Mouse (Mus musculus): Measurements from ENCODE around the gene Daam2.

Daam2 gene

GRCm38 (mm10) chr17:49427631-49428238 lies 136.4 kb downstream of the Daam2 start:
- ChIA-PET CTCF (interaction anchor here in 2 of 4 experiments (0.6 to 1.6 kb wide), 4 partner anchors 24 to 889 kb away, joined by 3 to 7 read pairs (median 4); no protein-coding TSS in a partner anchor), POLR2A (interaction anchor here in 2 of 4 experiments (0.6 to 1.5 kb wide), 2 partner anchors 10 to 212 kb away, joined by 3 read pairs; no protein-coding TSS in a partner anchor)

GRCm38 (mm10) chr17:49423872-49424271 lies 140.3 kb downstream of the Daam2 start:
- POLR2A ChIA-PET: interaction anchor here in 1 of 4 experiments (1.3 kb wide), 1 partner anchor 9 kb away, joined by 4 read pairs; no protein-coding TSS in a partner anchor
- CTCF ChIA-PET: interaction anchor here in 2 of 4 experiments (0.6 kb wide), 2 partner anchors 518 to 866 kb away, joined by 3 read pairs; no protein-coding TSS in a partner anchor

DNA sequence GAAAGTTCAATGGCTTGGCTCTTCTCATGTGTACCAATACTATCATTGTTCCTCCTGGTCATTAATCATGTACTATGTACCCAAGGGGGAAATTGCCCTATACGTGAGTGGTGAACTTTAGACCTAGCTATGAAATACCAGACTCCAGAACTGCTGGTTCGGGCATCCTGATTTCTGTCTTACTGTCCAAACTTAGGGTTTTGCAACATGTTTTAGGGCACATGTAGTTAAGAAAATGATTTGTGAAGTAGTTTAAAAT lies 141.1 kb downstream of the Daam2 start:
- CTCF ChIA-PET: no interaction called here
- POLR2A ChIA-PET: interaction anchor here in 1 of 4 experiments (1.3 kb wide), 1 partner anchor 10 kb away, joined by 4 read pairs; no protein-coding TSS in a partner anchor

- CTCF ChIA-PET: interaction anchor here in 1 of 4 experiments (1.0 kb wide), 1 partner anchor 476 kb away, joined by 5 read pairs; no protein-coding TSS in a partner anchor
- POLR2A ChIA-PET: no interaction called here
Measured at GRCm38 (mm10) chr17:49422286-49423066, 141.7 kb downstream of the Daam2 start.

GRCm38 (mm10) chr17:49419813-49420212 lies 144.3 kb downstream of the Daam2 start:
- POLR2A ChIA-PET: no interaction called here
- CTCF ChIA-PET: interaction anchor here in 1 of 4 experiments (0.6 kb wide), 1 partner anchor 153 kb away, joined by 3 read pairs; no protein-coding TSS in a partner anchor

- ChIA-PET POLR2A (no interaction called here), CTCF (no interaction called here)
Measured at GRCm38 (mm10) chr17:49416228-49416627, 147.9 kb downstream of the Daam2 start.

DNA sequence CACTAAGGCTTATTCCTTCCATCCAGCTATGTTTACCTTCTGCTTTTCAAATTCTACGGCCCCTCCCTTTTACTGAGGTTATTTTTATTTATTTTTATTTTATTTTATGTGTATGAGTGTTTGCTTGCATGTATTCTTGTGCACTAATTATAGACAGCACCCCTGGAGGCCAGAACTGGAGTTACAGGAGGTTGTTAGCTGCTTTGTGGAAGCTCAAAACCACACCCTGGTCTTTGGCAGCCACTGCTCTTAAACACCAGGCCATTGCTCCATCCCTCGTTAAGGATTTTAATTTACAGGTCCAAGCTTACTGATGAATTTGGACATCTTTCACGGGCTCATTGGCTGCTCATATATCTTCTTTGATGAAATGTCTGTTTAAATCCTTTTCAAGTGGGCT lies 150.6 kb downstream of the Daam2 start:
- CTCF ChIA-PET: interaction anchor here in 3 of 4 experiments (0.6 to 1.2 kb wide), 8 partner anchors 11 to 485 kb away, joined by 3 to 4 read pairs (median 3); no protein-coding TSS in a partner anchor
- POLR2A ChIA-PET: no interaction called here

DNA sequence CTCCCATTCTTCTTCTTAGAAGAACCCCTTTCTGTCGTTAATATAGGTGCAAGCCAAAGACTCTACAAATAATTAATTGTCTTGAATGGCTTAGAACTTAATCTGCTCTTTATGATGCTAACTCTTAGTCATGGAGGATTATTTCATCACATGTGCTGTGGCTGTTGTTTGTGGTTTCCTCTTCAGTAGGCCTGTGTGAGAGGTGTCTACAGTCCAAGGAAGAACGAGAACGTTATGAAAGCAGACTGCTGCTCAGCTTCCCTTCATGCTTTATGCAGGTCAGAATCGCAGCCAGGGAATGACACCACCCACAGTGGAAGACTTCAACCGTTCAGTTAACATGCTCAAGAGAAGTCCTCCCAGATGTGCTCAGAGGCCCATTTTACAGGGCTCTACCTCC lies 151.2 kb downstream of the Daam2 start:
- CTCF ChIA-PET: interaction anchor here in 3 of 4 experiments (0.7 to 1.2 kb wide), 6 partner anchors 10 to 486 kb away, joined by 3 to 4 read pairs (median 3); no protein-coding TSS in a partner anchor
- POLR2A ChIA-PET: interaction anchor here in 1 of 4 experiments (0.6 kb wide), 1 partner anchor 56 kb away, joined by 3 read pairs; no protein-coding TSS in a partner anchor
